Mouse (Mus musculus) intestine, embryonic 15.5 days (tissue): ENCODE data around the gene Shd. TPM values are rescaled to one million over a fixed set of nuclear protein-coding genes. Genes with fewer than 3 reads are reported as not detected.
A peak's percentile ranks its signal among the peaks of the same experiment; 100 is the strongest.

Experiments
- ATAC-seq: fragments of 200-750 bp; cut with Nextera tagmentation; 2 replicates; pipeline ENCODE4 v1.8.0; 2017; ENCODE audit warnings: moderate TSS enrichment, moderate library complexity
- H3K27ac ChIP-seq: fragments of 300-500 bp; sonication (generic); 2 replicates; pipeline ENCODE4 v1.5.1; 2015; ENCODE audit warnings: mild to moderate bottlenecking, inconsistent platforms
- H3K27me3 ChIP-seq: fragments of 300-500 bp; sonication (generic); replicated peaks from 2 replicates; pipeline ENCODE4 v1.6.1; 2015; ENCODE audit warnings: inconsistent platforms
- H3K36me3 ChIP-seq: fragments of 300-500 bp; sonication (generic); 2 replicates; pipeline ENCODE4 v1.6.1; 2015; ENCODE audit warnings: inconsistent platforms
- H3K4me1 ChIP-seq: fragments of 300-500 bp; sonication (generic); replicated peaks from 2 replicates; pipeline ENCODE4 v1.6.1; 2015; ENCODE audit warnings: inconsistent platforms
- H3K4me2 ChIP-seq: fragments of 300-500 bp; sonication (generic); replicated peaks from 2 replicates; pipeline ENCODE4 v1.6.1; 2015; ENCODE audit warnings: mild to moderate bottlenecking, inconsistent platforms
- H3K4me3 ChIP-seq: fragments of 300-500 bp; sonication (generic); replicated peaks from 2 replicates; pipeline ENCODE4 v1.5.1; 2015; ENCODE audit warnings: inconsistent platforms
- H3K9ac ChIP-seq: fragments of 300-500 bp; sonication (generic); 2 replicates; pipeline ENCODE4 v1.6.1; 2015; ENCODE audit warnings: inconsistent platforms
- H3K9me3 ChIP-seq: fragments of 300-500 bp; sonication (generic); 2 replicates; pipeline ENCODE4 v1.6.1; 2016; ENCODE audit warnings: inconsistent platforms
- WGBS: fragments of 180-500 bp; shearing (Covaris S2); methylation state at CpG from one replicate; pipeline ENCODE4 v1.1.7; 2015; 5-methylcytosine and 5-hydroxymethylcytosine counted together
- polyA plus RNA-seq: library from polyadenylated mRNA; unstranded; fragments of >200 nt; fragmentation: Nextera tagmentation; extraction: Ambion mirVana; gene quantifications from 2 replicates; pipeline ENCODE4 v1.2.1, GENCODE M21; 2015

Gene Shd
- polyA plus RNA-seq, 1 experiment from 2014 or later = 9.4 TPM

- Histone ChIP-seq H3K27ac (no peak overlapping the region), H3K27me3 (no peaks in the 10 kb centered on the region), H3K4me1 (0 out of 2 replicates have a peak, but pooled peaks cover 3% of the 10 kb centered on the region), H3K9me3 (no peaks in the 10 kb centered on the region), H3K4me2 (no peak overlapping the region), H3K36me3 (peaks cover 5% of the 10 kb centered on the region; the same call in 1 of the 2 replicates), H3K4me3 (no peak overlapping the region), H3K9ac (no peak overlapping the region)
- peak; percentile 31 for ATAC-seq
- WGBS = 79% methylated on average over 15 of the region's 15 CpGs
Observed at GRCm38 (mm10) chr17:55996007-55996406, 25.7 kb downstream of the Shd start.

- 18% methylated on average over 30 of the region's 30 CpGs for WGBS
- Histone ChIP-seq H3K36me3 (peaks cover 5% of the 10 kb centered on the region; the same call in 1 of the 2 replicates), H3K4me1 (peaks cover 3% of the 10 kb centered on the region; the same call in 1 of the 2 replicates), H3K27ac (no peak overlapping the region), H3K27me3 (no peaks in the 10 kb centered on the region), H3K4me3 (no peak overlapping the region), H3K9me3 (no peaks in the 10 kb centered on the region), H3K4me2 (peak overlapping the region; percentile 22; the same call in 1 of the 2 replicates), H3K9ac (no peak overlapping the region)
- no peak for ATAC-seq
Observed at GRCm38 (mm10) chr17:55999794-56000499, 29.7 kb downstream of the Shd start.

- no peak overlapping the region for H3K27ac ChIP-seq
- no peaks in the 10 kb centered on the region for H3K9me3 ChIP-seq
- H3K4me3 ChIP-seq = no peak overlapping the region
- H3K27me3 ChIP-seq = no peaks in the 10 kb centered on the region
- peaks cover 11% of the 10 kb centered on the region; the same call in 1 of the 2 replicates for H3K4me1 ChIP-seq
- 73% methylated on average over 3 of the region's 3 CpGs for WGBS
- H3K9ac ChIP-seq = no peak overlapping the region
- no peak for ATAC-seq
- no peaks in the 10 kb centered on the region; the same call in 1 of the 2 replicates for H3K36me3 ChIP-seq
- H3K4me2 ChIP-seq = no peak overlapping the region
Observed at GRCm38 (mm10) chr17:56003000-56003399, 32.7 kb downstream of the Shd start.

GRCm38 (mm10) chr17:56005415-56006061, 35.3 kb downstream of the Shd start, which contains the start of the genes Stap2 and Mpnd:
Gene Stap2 (minus strand): TSS chr17:56005584.
Gene Mpnd (plus strand): TSS chr17:56005711.
- 28% methylated on average over 13 of the region's 13 CpGs for WGBS
- Histone ChIP-seq H3K4me3 (peak within 1 kb of the TSS; percentile 40), H3K4me1 (peaks cover 18% of the 10 kb centered on the region), H3K9me3 (no peaks in the 10 kb centered on the region), H3K36me3 (no peaks in the 10 kb centered on the region; the same call in 1 of the 2 replicates), H3K27ac (peak within 1 kb of the TSS; percentile 71; the same call in 1 of the 2 replicates), H3K4me2 (peak within 1 kb of the TSS; percentile 58), H3K9ac (peak within 1 kb of the TSS; percentile 50), H3K27me3 (no peaks in the 10 kb centered on the region)
- ATAC-seq = peak; percentile 15; the same call in 1 of the 2 replicates

- WGBS = 37% methylated on average over 10 of the region's 10 CpGs
Observed at GRCm38 (mm10) chr17:56006956-56007355, 36.7 kb downstream of the Shd start.

GRCm38 (mm10) chr17:56007444-56008355, 37.4 kb downstream of the Shd start:
- ATAC-seq = peak; percentile 32
- peak overlapping the region; percentile 94 for H3K4me2 ChIP-seq
- H3K36me3 ChIP-seq = peaks cover 6% of the 10 kb centered on the region; the same call in 1 of the 2 replicates
- H3K27me3 ChIP-seq = no peaks in the 10 kb centered on the region
- peak overlapping the region; percentile 42 for H3K9ac ChIP-seq
- peak overlapping the region; percentile 85 for H3K27ac ChIP-seq
- peaks cover 22% of the 10 kb centered on the region for H3K4me1 ChIP-seq
- WGBS = 18% methylated on average over 14 of the region's 14 CpGs
- H3K9me3 ChIP-seq = no peaks in the 10 kb centered on the region
- peak overlapping the region; percentile 96 for H3K4me3 ChIP-seq

More at GRCm38 (mm10) chr17:56006956-56007355, 36.7 kb downstream of the Shd start:
- Histone ChIP-seq H3K4me2 (peak overlapping the region; percentile 94), H3K36me3 (peaks cover 5% of the 10 kb centered on the region; the same call in 1 of the 2 replicates), H3K4me3 (0 out of 2 replicates have a peak overlapping the region, but pooled peaks have one; percentile 4), H3K9me3 (no peaks in the 10 kb centered on the region), H3K4me1 (peaks cover 22% of the 10 kb centered on the region), H3K27me3 (no peaks in the 10 kb centered on the region), H3K27ac (peak overlapping the region; percentile 85), H3K9ac (no peak overlapping the region)
- ATAC-seq = no peak

GRCm38 (mm10) chr17:56008356-56009087, 38.3 kb downstream of the Shd start:
- no peaks in the 10 kb centered on the region for H3K27me3 ChIP-seq
- H3K4me1 ChIP-seq = peaks cover 22% of the 10 kb centered on the region
- H3K9ac ChIP-seq = peak overlapping the region; percentile 57
- peaks cover 8% of the 10 kb centered on the region; the same call in 1 of the 2 replicates for H3K36me3 ChIP-seq
- H3K4me2 ChIP-seq = peak overlapping the region; percentile 94
- H3K27ac ChIP-seq = peak overlapping the region; percentile 89
- H3K4me3 ChIP-seq = peak overlapping the region; percentile 96
- H3K9me3 ChIP-seq = no peaks in the 10 kb centered on the region
- WGBS = under 1% methylated on average over 21 of the region's 21 CpGs
- ATAC-seq = peak; percentile 89

GRCm38 (mm10) chr17:56009088-56009961, 39.1 kb downstream of the Shd start:
- Histone ChIP-seq H3K4me2 (peak overlapping the region; percentile 94), H3K27ac (peak overlapping the region; percentile 89), H3K9me3 (no peaks in the 10 kb centered on the region), H3K9ac (peak overlapping the region; percentile 83), H3K4me1 (peaks cover 22% of the 10 kb centered on the region), H3K4me3 (peak overlapping the region; percentile 96), H3K27me3 (no peaks in the 10 kb centered on the region), H3K36me3 (peaks cover 8% of the 10 kb centered on the region; the same call in 1 of the 2 replicates)
- peak; percentile 88 for ATAC-seq
- WGBS = under 1% methylated on average over 60 of the region's 62 CpGs

GRCm38 (mm10) chr17:56009962-56010240, 39.6 kb downstream of the Shd start:
- Histone ChIP-seq H3K4me2 (peak overlapping the region; percentile 94), H3K36me3 (peaks cover 10% of the 10 kb centered on the region), H3K27ac (no peak overlapping the region), H3K27me3 (no peaks in the 10 kb centered on the region), H3K9ac (peak overlapping the region; percentile 83), H3K4me3 (peak overlapping the region; percentile 96), H3K4me1 (peaks cover 22% of the 10 kb centered on the region), H3K9me3 (no peaks in the 10 kb centered on the region)
- 41% methylated on average over 2 of the region's 2 CpGs for WGBS
- ATAC-seq = no peak

GRCm38 (mm10) chr17:56010255-56010654, 40.0 kb downstream of the Shd start:
- H3K4me1 ChIP-seq = peaks cover 22% of the 10 kb centered on the region
- 63% methylated on average over 14 of the region's 14 CpGs for WGBS
- no peak for ATAC-seq
- peak overlapping the region; percentile 83 for H3K9ac ChIP-seq
- H3K4me2 ChIP-seq = peak overlapping the region; percentile 94
- no peak overlapping the region for H3K27ac ChIP-seq
- no peaks in the 10 kb centered on the region for H3K27me3 ChIP-seq
- peaks cover 14% of the 10 kb centered on the region for H3K36me3 ChIP-seq
- no peaks in the 10 kb centered on the region for H3K9me3 ChIP-seq
- H3K4me3 ChIP-seq = peak overlapping the region; percentile 96
